24 mouse cellular contexts compared by ENCODE assay signal in the genomic region with DNA sequence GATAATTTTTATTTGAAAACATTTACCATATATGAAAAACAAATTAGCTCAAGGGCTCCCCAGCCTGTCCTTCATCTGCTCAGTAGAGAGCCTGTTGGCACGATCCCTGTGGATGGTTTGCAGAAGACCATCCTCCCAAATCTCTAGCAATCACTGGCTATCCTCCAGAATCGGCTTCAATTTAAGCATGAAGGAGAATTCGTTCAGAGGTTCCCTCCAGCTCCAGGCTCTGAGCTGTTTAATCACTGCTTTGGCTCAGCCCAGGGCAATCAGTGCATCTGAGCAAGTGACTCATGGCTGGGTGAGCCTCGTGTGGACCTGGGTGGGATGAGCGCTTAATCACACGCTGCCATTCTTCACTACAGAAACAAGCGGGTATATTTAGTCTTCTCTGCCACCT.
DNase-seq lines count a peak whose midpoint lies in the region; ATAC-seq and TF ChIP-seq lines count a peak whose summit lies in the region.
"Had no signal": no experiment of that assay in that cellular context is flagged by ENCODE, and none has a peak within 500 bp of the region (broad histone marks: within the 10 kb centered on the region; RNA-seq: fewer than 3 reads in every experiment).

No protein-coding gene starts in this region.

- H3K4me3 ChIP-seq in embryonic facial prominence, embryonic 14.5 days (ENCODE audit: low read depth, low read length), result no peak overlapping the region
- no peak overlapping the region for H3K4me3 ChIP-seq in embryonic facial prominence, embryonic 10.5 days
- H3K4me3 ChIP-seq in olfactory bulb, adult 2 months (ENCODE audit: insufficient read depth, low read depth, low read length), result no peak overlapping the region
- H3K4me3 ChIP-seq: embryonic facial prominence, embryonic 12.5 days; erythroblast, embryonic 14.5 days; forebrain, embryonic 13.5 days; heart, embryonic 10.5 days; limb, embryonic 10.5 days; liver, embryonic 15.5 days; lung, embryonic 15.5 days; midbrain, embryonic 15.5 days; myocyte; neural tube, embryonic 13.5 days had no signal

- intact Hi-C loops in left cerebral cortex, postnatal 4 days (cut with DNase I), result no loop called here
- intact Hi-C loops in left cerebral cortex, postnatal 36 days (cut with DNase I), result no loop called here

- no peaks in the 10 kb centered on the region for H3K9me3 ChIP-seq in embryonic facial prominence, embryonic 14.5 days (ENCODE audit: control insufficient read depth, low read length)
- no peaks in the 10 kb centered on the region for H3K9me3 ChIP-seq in embryonic facial prominence, embryonic 10.5 days
- H3K9me3 ChIP-seq: embryonic facial prominence, embryonic 12.5 days; forebrain, embryonic 13.5 days; heart, embryonic 10.5 days; limb, embryonic 10.5 days; liver, embryonic 15.5 days; lung, embryonic 15.5 days; midbrain, embryonic 15.5 days; neural tube, embryonic 13.5 days had no signal

- TF ChIP-seq CTCF in olfactory bulb, adult 2 months (IDR thresholded peaks at IDR 0.05; ENCODE audit: insufficient read depth, low read depth, low read length), result no peak

- H3K27ac ChIP-seq in embryonic facial prominence, embryonic 14.5 days (replicated peaks; ENCODE audit: low read depth, low read length), result no peak overlapping the region
- H3K27ac ChIP-seq in embryonic facial prominence, embryonic 10.5 days (replicated peaks), result no peak overlapping the region
- peak overlapping the region; percentile 64; the same call in 1 of the 2 replicates for H3K27ac ChIP-seq in olfactory bulb, adult 2 months (ENCODE audit: insufficient read depth, low read depth, low read length)
- H3K27ac ChIP-seq: embryonic facial prominence, embryonic 12.5 days; forebrain, embryonic 13.5 days; heart, embryonic 10.5 days; limb, embryonic 10.5 days; liver, embryonic 15.5 days; lung, embryonic 15.5 days; midbrain, embryonic 15.5 days; neural tube, embryonic 13.5 days had no signal

- no peaks in the 10 kb centered on the region for H3K27me3 ChIP-seq in embryonic facial prominence, embryonic 14.5 days (replicated peaks; ENCODE audit: control insufficient read depth, insufficient read depth, low read length)
- H3K27me3 ChIP-seq in embryonic facial prominence, embryonic 10.5 days (replicated peaks; ENCODE audit: low read depth, poor library complexity, severe bottlenecking), result no peaks in the 10 kb centered on the region
- H3K27me3 ChIP-seq: embryonic facial prominence, embryonic 12.5 days; forebrain, embryonic 13.5 days; liver, embryonic 15.5 days; lung, embryonic 15.5 days; midbrain, embryonic 15.5 days; neural tube, embryonic 13.5 days had no signal

- H3K4me1 ChIP-seq in embryonic facial prominence, embryonic 14.5 days (ENCODE audit: control insufficient read depth, insufficient read depth, low read length), result no peaks in the 10 kb centered on the region
- no peaks in the 10 kb centered on the region for H3K4me1 ChIP-seq in embryonic facial prominence, embryonic 10.5 days
- H3K4me1 ChIP-seq in olfactory bulb, adult 2 months (ENCODE audit: control insufficient read depth, insufficient read depth, low read length), result no peaks in the 10 kb centered on the region
- H3K4me1 ChIP-seq: embryonic facial prominence, embryonic 12.5 days; heart, embryonic 10.5 days; limb, embryonic 10.5 days; liver, embryonic 15.5 days; lung, embryonic 15.5 days; midbrain, embryonic 15.5 days; neural tube, embryonic 13.5 days had no signal

- H3K9ac ChIP-seq in embryonic facial prominence, embryonic 14.5 days (ENCODE audit: low read depth, low read length), result no peak overlapping the region
- H3K9ac ChIP-seq: embryonic facial prominence, embryonic 12.5 days; forebrain, embryonic 13.5 days; liver, embryonic 15.5 days; lung, embryonic 15.5 days; midbrain, embryonic 15.5 days; neural tube, embryonic 13.5 days had no signal

- ATAC-seq in embryonic facial prominence, embryonic 14.5 days (ENCODE audit: low read depth), result no peak
- ATAC-seq: forebrain, embryonic 13.5 days; intestine, postnatal 0 days; midbrain, embryonic 15.5 days had no signal

- TF ChIP-seq POLR2A in olfactory bulb, adult 2 months (IDR thresholded peaks at IDR 0.05; ENCODE audit: insufficient read depth, low read depth, low read length), result no peak

- no peaks in the 10 kb centered on the region for H3K36me3 ChIP-seq in embryonic facial prominence, embryonic 14.5 days (ENCODE audit: control insufficient read depth, insufficient read depth, low read length)
- no peaks in the 10 kb centered on the region for H3K36me3 ChIP-seq in embryonic facial prominence, embryonic 10.5 days (replicated peaks)
- H3K36me3 ChIP-seq: embryonic facial prominence, embryonic 12.5 days; heart, embryonic 10.5 days; limb, embryonic 10.5 days; liver, embryonic 15.5 days; lung, embryonic 15.5 days; midbrain, embryonic 15.5 days; neural tube, embryonic 13.5 days had no signal

- DNase-seq in embryonic facial prominence, embryonic 14.5 days (ENCODE audit: low spot score), result peak; percentile 3
- DNase-seq in embryonic facial prominence, embryonic 10.5 days (ENCODE audit: low spot score), result no peak
- peak; percentile 60 for DNase-seq in left cerebral cortex, postnatal 4 days
- DNase-seq in left cerebral cortex, postnatal 36 days (ENCODE audit: low spot score in 2 of 2), result no peak
- DNase-seq in Muller cell, postnatal 12 days (ENCODE audit: inconsistent ontology term), result peak; percentile 41
- no peak for DNase-seq in spleen, postnatal 14 days (ENCODE audit: low spot score in 2 of 2)
- DNase-seq: cerebellum, adult 8-10 months; heart, postnatal 4 days; kidney, postnatal 25 days; liver; lung, postnatal 4 days; right cerebral cortex, postnatal 14 days had no signal

- WGBS in embryonic facial prominence, embryonic 14.5 days, result 76% methylated on average over 7 of the region's 7 CpGs
- 87% methylated on average over 7 of the region's 7 CpGs for WGBS in embryonic facial prominence, embryonic 10.5 days
- WGBS in olfactory bulb, adult 2 months, result 34% methylated on average over 7 of the region's 7 CpGs

- H3K4me2 ChIP-seq in embryonic facial prominence, embryonic 14.5 days (ENCODE audit: low read depth, low read length), result no peak overlapping the region
- H3K4me2 ChIP-seq: embryonic facial prominence, embryonic 12.5 days; forebrain, embryonic 13.5 days; liver, embryonic 15.5 days; lung, embryonic 15.5 days; midbrain, embryonic 15.5 days; neural tube, embryonic 13.5 days had no signal

Comparison
In these comparisons a context has a peak if more than half of its experiments do, and no peak if none do; other contexts are left out.
1. DNase-seq: peak in embryonic facial prominence, embryonic 14.5 days (single experiment), left cerebral cortex, postnatal 4 days (single experiment) and Muller cell, postnatal 12 days (single experiment); none in embryonic facial prominence, embryonic 10.5 days (single experiment), left cerebral cortex, postnatal 36 days (0 of 2) and spleen, postnatal 14 days (0 of 2).